Mouse (Mus musculus): Measurements from ENCODE around the gene Tmcc3. TPM values are rescaled to one million over a fixed set of nuclear protein-coding genes. Genes with fewer than 3 reads are reported as not detected.

The Tmcc3 gene
- polyA plus RNA-seq, 1 experiment = 20.7 TPM

DNA sequence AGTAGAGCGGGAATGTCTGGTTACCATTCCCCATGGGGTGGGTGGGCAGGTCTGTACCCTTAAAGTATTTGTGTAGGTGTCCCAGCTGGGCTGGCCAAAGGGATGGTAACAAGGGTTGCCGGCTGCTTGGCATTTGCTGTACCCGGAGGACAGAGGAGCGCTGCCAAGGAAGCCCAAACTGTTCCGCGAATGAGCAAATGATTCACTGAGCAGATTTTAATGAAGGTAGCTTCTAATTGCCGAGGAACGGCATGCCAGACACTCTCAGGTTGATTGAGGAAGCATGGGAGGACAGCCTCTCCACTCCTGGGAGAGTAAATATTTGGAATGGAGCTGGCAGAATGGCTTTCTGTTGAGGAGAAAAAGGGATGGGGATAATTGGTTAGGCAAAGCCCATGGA lies 29.6 kb upstream of the Tmcc3 start:
- no peak for DNase-seq
- 92% methylated on average over 8 of the region's 8 CpGs for WGBS
- Histone ChIP-seq H3K4me3 (ENCODE audit: control insufficient read depth, insufficient read depth, low read length) (no peak overlapping the region), H3K27me3 (ENCODE audit: control insufficient read depth, insufficient read depth, low read length) (no peaks in the 10 kb centered on the region), H3K36me3 (ENCODE audit: control insufficient read depth, insufficient read depth, low read length) (no peaks in the 10 kb centered on the region), H3K27ac (ENCODE audit: control insufficient read depth, insufficient read depth, low read length) (no peak overlapping the region), H3K4me1 (replicated peaks; ENCODE audit: control insufficient read depth, insufficient read depth, low read length) (no peaks in the 10 kb centered on the region)
- no peak for TF ChIP-seq CTCF (IDR thresholded peaks at IDR 0.05; ENCODE audit: borderline replicate concordance, control insufficient read depth, extremely low read depth, insufficient read depth, low read length, poor library complexity)
- no peak for TF ChIP-seq POLR2A (IDR thresholded peaks at IDR 0.05; ENCODE audit: control insufficient read depth, extremely low read depth, insufficient read depth, low read length, poor library complexity)

DNA sequence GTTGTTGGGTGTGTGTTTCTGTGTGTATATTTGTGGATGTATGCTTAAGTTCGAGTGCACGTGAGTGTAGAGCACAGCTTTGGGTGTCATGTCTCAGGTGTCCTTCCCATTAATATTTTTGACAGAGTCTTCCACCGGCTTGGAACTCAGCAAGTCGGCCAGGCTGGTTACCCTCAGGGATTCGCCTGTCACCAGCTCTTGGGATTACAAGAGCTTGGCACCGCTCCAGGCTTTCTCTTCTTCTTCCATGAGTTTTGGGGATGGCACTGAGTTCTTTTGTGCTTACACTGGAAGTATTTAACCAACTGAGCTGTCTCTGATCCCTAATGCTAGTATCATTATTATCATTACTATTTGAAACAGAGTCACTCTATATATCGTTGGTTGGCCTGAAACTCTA lies 29.0 kb upstream of the Tmcc3 start:
- H3K27ac ChIP-seq (ENCODE audit: control insufficient read depth, insufficient read depth, low read length) = no peak overlapping the region
- H3K27me3 ChIP-seq (ENCODE audit: control insufficient read depth, insufficient read depth, low read length) = no peaks in the 10 kb centered on the region
- no peak for DNase-seq
- TF ChIP-seq POLR2A (IDR thresholded peaks at IDR 0.05; ENCODE audit: control insufficient read depth, extremely low read depth, insufficient read depth, low read length, poor library complexity) (no peak), CTCF (IDR thresholded peaks at IDR 0.05; ENCODE audit: borderline replicate concordance, control insufficient read depth, extremely low read depth, insufficient read depth, low read length, poor library complexity) (no peak)
- no peak overlapping the region for H3K4me3 ChIP-seq (ENCODE audit: control insufficient read depth, insufficient read depth, low read length)
- WGBS = 94% methylated on average over 7 of the region's 7 CpGs
- H3K4me1 ChIP-seq (replicated peaks; ENCODE audit: control insufficient read depth, insufficient read depth, low read length) = no peaks in the 10 kb centered on the region
- no peaks in the 10 kb centered on the region for H3K36me3 ChIP-seq (ENCODE audit: control insufficient read depth, insufficient read depth, low read length)

DNA sequence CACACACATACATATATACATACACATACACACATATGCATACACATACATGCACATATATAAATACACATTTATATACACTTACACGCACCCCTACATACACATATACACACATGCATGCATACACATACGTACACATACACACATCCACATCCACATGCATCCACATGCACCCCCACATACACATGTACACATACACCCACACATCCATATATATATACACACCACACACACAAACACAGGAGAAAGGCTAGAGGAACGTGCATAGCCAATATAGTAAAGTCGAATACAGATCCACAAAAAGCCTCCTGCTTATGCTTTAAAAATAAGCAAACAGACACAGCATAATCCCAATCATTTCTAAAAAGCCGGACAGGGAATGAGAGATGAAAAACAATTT lies 17.3 kb upstream of the Tmcc3 start:
- H3K27ac ChIP-seq (ENCODE audit: control insufficient read depth, insufficient read depth, low read length) = no peak overlapping the region
- H3K36me3 ChIP-seq (ENCODE audit: control insufficient read depth, insufficient read depth, low read length) = no peaks in the 10 kb centered on the region
- no peaks in the 10 kb centered on the region for H3K27me3 ChIP-seq (ENCODE audit: control insufficient read depth, insufficient read depth, low read length)
- TF ChIP-seq CTCF (IDR thresholded peaks at IDR 0.05; ENCODE audit: borderline replicate concordance, control insufficient read depth, extremely low read depth, insufficient read depth, low read length, poor library complexity) = no peak
- DNase-seq = no peak
- H3K4me1 ChIP-seq (replicated peaks; ENCODE audit: control insufficient read depth, insufficient read depth, low read length) = no peaks in the 10 kb centered on the region
- no peak overlapping the region for H3K4me3 ChIP-seq (ENCODE audit: control insufficient read depth, insufficient read depth, low read length)
- WGBS = 96% methylated on average over 5 of the region's 5 CpGs

DNA sequence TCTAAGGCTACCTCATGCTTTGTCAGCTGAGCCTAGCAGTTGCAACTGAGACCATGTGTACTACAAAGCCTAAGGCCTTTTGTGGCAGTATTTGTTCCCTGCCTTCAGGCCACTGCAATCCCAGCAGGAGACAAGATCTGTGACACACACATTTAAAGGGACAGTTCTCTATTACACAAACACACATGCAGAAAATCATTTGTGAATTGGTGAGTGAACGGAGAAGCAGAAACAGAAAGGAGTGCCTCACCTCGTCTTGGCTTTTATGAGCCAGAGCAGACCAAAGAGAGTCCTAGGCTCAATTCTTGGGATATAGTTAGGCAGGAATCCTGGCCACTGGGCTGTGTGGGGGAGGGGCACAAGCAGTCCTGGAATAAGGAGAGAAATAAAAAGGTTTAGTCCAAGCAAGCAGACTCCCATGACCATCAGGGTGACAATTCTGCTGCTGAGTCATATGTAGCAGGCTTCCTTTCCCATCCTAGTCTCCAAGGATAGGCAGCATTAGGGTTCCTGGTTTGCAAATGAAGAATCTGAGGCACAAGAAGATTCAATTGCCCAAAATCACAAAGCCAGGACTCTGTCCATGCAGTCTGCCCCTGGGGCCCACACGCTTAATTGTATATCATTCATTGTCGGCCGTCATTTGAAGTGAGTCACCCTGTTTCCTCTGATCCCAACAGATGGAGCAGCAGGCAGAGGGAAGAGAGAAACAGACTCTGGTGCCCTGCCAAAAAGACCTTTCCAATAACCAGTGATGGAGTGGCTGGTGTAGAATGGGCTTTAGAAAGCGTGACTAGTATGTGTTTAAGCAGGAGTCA lies 16.6 kb upstream of the Tmcc3 start:
- Histone ChIP-seq H3K27ac (ENCODE audit: control insufficient read depth, insufficient read depth, low read length) (no peak overlapping the region), H3K4me3 (ENCODE audit: control insufficient read depth, insufficient read depth, low read length) (no peak overlapping the region), H3K27me3 (ENCODE audit: control insufficient read depth, insufficient read depth, low read length) (no peaks in the 10 kb centered on the region), H3K4me1 (replicated peaks; ENCODE audit: control insufficient read depth, insufficient read depth, low read length) (no peaks in the 10 kb centered on the region), H3K36me3 (ENCODE audit: control insufficient read depth, insufficient read depth, low read length) (no peaks in the 10 kb centered on the region)
- DNase-seq = no peak
- WGBS = 85% methylated on average over 6 of the region's 6 CpGs
- TF ChIP-seq POLR2A (IDR thresholded peaks at IDR 0.05; ENCODE audit: control insufficient read depth, extremely low read depth, insufficient read depth, low read length, poor library complexity) = no peak
- no peak for TF ChIP-seq CTCF (IDR thresholded peaks at IDR 0.05; ENCODE audit: borderline replicate concordance, control insufficient read depth, extremely low read depth, insufficient read depth, low read length, poor library complexity)

DNA sequence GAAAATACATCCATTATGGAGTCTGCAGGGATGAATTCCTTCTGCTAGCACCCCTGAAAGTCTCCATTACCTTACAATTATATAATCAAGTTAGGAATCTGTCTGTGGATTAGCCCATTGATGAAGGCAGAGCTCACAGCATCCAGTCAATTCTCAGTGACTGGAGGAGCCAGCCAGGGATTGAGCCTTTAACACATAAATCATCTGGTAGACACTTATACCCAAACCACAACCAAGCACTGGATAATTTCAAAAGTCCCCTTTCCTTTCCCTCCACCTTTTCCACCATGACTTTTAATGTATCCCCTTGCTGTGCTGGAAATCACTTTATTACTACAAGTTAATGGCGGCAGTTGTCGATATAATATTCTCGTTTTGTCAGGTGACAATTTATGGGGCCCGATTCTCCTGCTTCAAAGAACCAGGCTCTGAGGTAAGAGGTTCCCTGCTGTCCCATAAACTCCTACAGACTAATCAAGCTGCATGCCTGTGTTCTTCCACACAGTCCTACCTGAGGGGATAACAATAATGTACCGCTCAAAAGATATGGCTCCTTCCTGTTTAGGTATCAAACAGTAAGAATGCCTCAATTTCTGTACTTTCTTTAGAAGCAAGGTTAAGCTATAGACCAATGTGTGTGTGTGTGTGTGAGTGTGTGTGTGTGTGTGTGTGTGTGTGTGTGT lies 15.7 kb upstream of the Tmcc3 start:
- WGBS = 91% methylated on average over 5 of the region's 5 CpGs

DNA sequence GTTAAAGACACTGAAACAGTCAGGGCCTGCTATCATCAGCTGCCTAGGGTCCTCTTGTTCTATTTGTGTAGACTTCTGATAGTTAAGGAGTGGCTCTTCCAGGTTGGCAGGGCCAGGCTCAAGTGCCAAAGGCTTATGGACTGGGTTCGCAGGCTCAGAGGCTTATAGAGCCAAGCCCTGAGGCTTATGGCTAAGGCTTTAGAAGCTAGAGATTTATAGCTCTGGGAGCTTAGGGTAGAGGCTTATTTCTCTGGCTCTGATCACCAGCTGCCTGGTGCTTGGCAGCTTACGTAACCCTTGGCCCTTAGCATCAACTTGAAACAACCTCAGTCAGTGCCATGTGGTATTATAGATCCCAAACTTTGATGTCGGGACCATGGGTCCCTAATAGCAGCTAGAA lies 13.3 kb upstream of the Tmcc3 start, which contains the start of gene Gm4792:
Gene Gm4792, minus strand, starts transcription at position 233 of the 400 bp plus-strand sequence.
- no peak for DNase-seq

More for the DNA sequence above, 15.7 kb upstream of the Tmcc3 start:
- H3K36me3 ChIP-seq (ENCODE audit: control insufficient read depth, insufficient read depth, low read length) = no peaks in the 10 kb centered on the region
- no peaks in the 10 kb centered on the region for H3K27me3 ChIP-seq (ENCODE audit: control insufficient read depth, insufficient read depth, low read length)
- no peak for DNase-seq
- no peaks in the 10 kb centered on the region for H3K4me1 ChIP-seq (replicated peaks; ENCODE audit: control insufficient read depth, insufficient read depth, low read length)
- H3K27ac ChIP-seq (ENCODE audit: control insufficient read depth, insufficient read depth, low read length) = no peak overlapping the region
- TF ChIP-seq CTCF (IDR thresholded peaks at IDR 0.05; ENCODE audit: borderline replicate concordance, control insufficient read depth, extremely low read depth, insufficient read depth, low read length, poor library complexity) (no peak), POLR2A (IDR thresholded peaks at IDR 0.05; ENCODE audit: control insufficient read depth, extremely low read depth, insufficient read depth, low read length, poor library complexity) (no peak)
- H3K4me3 ChIP-seq (ENCODE audit: control insufficient read depth, insufficient read depth, low read length) = no peak overlapping the region

More for the DNA sequence above, 13.3 kb upstream of the Tmcc3 start, which contains the start of gene Gm4792:
- no peaks in the 10 kb centered on the region for H3K36me3 ChIP-seq (ENCODE audit: control insufficient read depth, insufficient read depth, low read length)
- no peaks in the 10 kb centered on the region for H3K27me3 ChIP-seq (ENCODE audit: control insufficient read depth, insufficient read depth, low read length)
- H3K27ac ChIP-seq (ENCODE audit: control insufficient read depth, insufficient read depth, low read length) = no peak within 1 kb of the TSS
- TF ChIP-seq CTCF (IDR thresholded peaks at IDR 0.05; ENCODE audit: borderline replicate concordance, control insufficient read depth, extremely low read depth, insufficient read depth, low read length, poor library complexity) = no peak
- TF ChIP-seq POLR2A (IDR thresholded peaks at IDR 0.05; ENCODE audit: control insufficient read depth, extremely low read depth, insufficient read depth, low read length, poor library complexity) = no peak
- 94% methylated on average over 3 of the region's 3 CpGs for WGBS
- H3K4me1 ChIP-seq (replicated peaks; ENCODE audit: control insufficient read depth, insufficient read depth, low read length) = no peaks in the 10 kb centered on the region
- no peak within 1 kb of the TSS for H3K4me3 ChIP-seq (ENCODE audit: control insufficient read depth, insufficient read depth, low read length)

Data from thymus, adult 2 months (tissue).